Mouse (Mus musculus) bone marrow, adult 2 months (tissue): ENCODE data around the gene Olfr194.

ENCODE experiments used
- CTCF ChIP-seq: fragments of 200-500 bp; IDR thresholded peaks from 2 replicates; pipeline ENCODE4 v1.5.1; 2011; ENCODE audit warnings: low read length, control low read depth; ENCODE audit not compliant: control insufficient read depth, insufficient read depth
- POLR2A ChIP-seq: fragments of 200-500 bp; IDR thresholded peaks from 2 replicates; pipeline ENCODE4 v1.6.1; 2011; ENCODE audit warnings: low read depth, mild to moderate bottlenecking, control low read depth, low read length, borderline replicate concordance; ENCODE audit not compliant: control insufficient read depth

GRCm38 (mm10) chr16:59111781-59112180 lies 9.1 kb downstream of the Olfr194 start, which contains the start of gene Olfr193:
- TF ChIP-seq CTCF (no peak), POLR2A (no peak)
